Mouse (Mus musculus) frontal cortex, adult 2 months (tissue): ENCODE data around the gene Pigh. TPM values are rescaled to one million over a fixed set of nuclear protein-coding genes. Genes with fewer than 3 reads are reported as not detected.

Experiments
- polyA plus RNA-seq: library from polyadenylated mRNA; depleted of rRNA; stranded (reverse); fragments of >200 nt; gene quantifications from 2 replicates; pipeline ENCODE4 v1.2.3, GENCODE M21; 2012; rRNA removed

Pigh gene
- polyA plus RNA-seq, 1 experiment: 12.1 TPM

Other genes with a start within 250 kb of the Pigh start
- 215 and 242 TPM in 2 replicates for gene Atp6v1d, start 228.0 kb downstream of the Pigh start, polyA plus RNA-seq
- gene Eif2s1, start 227.8 kb downstream of the Pigh start, polyA plus RNA-seq: 24.2 and 30.1 TPM in 2 replicates
- 0.14 and 0.17 TPM in 2 replicates for gene Plek2, start 182.7 kb downstream of the Pigh start, polyA plus RNA-seq
- 18.9 and 21.6 TPM in 2 replicates for gene Tmem229b, start 82.0 kb downstream of the Pigh start, polyA plus RNA-seq
- 9.9 and 10.6 TPM in 2 replicates for gene Plekhh1, start 60.5 kb downstream of the Pigh start, polyA plus RNA-seq
- gene Arg2, start 41.1 kb upstream of the Pigh start, polyA plus RNA-seq: 5.9 TPM in 2 replicates
- gene Vti1b, start 83.0 kb upstream of the Pigh start, polyA plus RNA-seq: 165 and 175 TPM in 2 replicates
- gene Rdh11, start 102.6 kb upstream of the Pigh start, polyA plus RNA-seq: 18.9 and 20.4 TPM in 2 replicates
- gene Rdh12, start 119.3 kb upstream of the Pigh start, polyA plus RNA-seq: 1.7 and 2.2 TPM in 2 replicates
- 32.9 and 33.9 TPM in 2 replicates for gene Zfyve26, start 206.7 kb upstream of the Pigh start, polyA plus RNA-seq
- 0.14 and 0.17 TPM in 2 replicates for gene Rad51b, start 207.6 kb upstream of the Pigh start, polyA plus RNA-seq